Mouse (Mus musculus): ENCODE results near the gene Cul9. TPM values are rescaled to one million over a fixed set of nuclear protein-coding genes. Genes with fewer than 3 reads are reported as not detected.
"Not testable (repeated sequence)": the region's sequence is repeated elsewhere in the genome, so short reads cannot be mapped to it uniquely, and the experiment has no call there.

The Cul9 gene
- polyA plus RNA-seq, 1 experiment from 2014 or later, result 1.1 TPM

DNA sequence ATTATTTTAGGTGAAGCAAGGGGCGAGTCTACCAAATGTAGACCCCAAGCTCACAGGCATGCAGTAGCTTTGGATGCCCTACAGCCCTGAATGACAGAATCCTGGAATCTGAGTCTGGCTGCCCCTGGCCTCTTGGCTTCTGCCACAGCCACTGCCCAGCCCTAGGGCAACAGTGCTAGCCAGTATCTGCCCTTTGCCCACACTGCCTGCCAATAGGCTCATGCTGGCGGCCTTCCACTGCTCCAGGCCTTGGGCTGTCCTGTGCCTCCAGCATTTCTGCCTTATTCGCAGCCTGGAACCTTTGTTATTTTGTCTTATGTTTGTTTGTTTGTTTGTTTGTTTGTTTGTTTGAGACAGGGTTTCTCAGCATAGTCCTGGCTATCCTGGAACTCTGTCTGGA, 40.6 kb downstream of the Cul9 start:
- H3K27me3 ChIP-seq (replicated peaks; ENCODE audit: control insufficient read depth, insufficient read depth, low read length), result no peaks in the 10 kb centered on the region
- no peak overlapping the region for H3K9ac ChIP-seq (ENCODE audit: low read depth, low read length)
- H3K4me3 ChIP-seq (ENCODE audit: low read depth, low read length), result no peak overlapping the region
- H3K4me1 ChIP-seq (replicated peaks; ENCODE audit: control insufficient read depth, insufficient read depth, low read length), result no peaks in the 10 kb centered on the region
- 80% methylated on average over 3 of the region's 3 CpGs for WGBS
- no peaks in the 10 kb centered on the region for H3K9me3 ChIP-seq (ENCODE audit: control insufficient read depth, low read length)
- ATAC-seq (replicated peaks; ENCODE audit: low FRiP score) (no peak), DNase-seq (ENCODE audit: low spot score) (no peak)
- no peak overlapping the region for H3K4me2 ChIP-seq
- no peaks in the 10 kb centered on the region for H3K36me3 ChIP-seq (ENCODE audit: control insufficient read depth, insufficient read depth, low read length)
- H3K27ac ChIP-seq (ENCODE audit: low read depth, low read length), result no peak overlapping the region

GRCm38 (mm10) chr17:46503847-46504638, 42.1 kb downstream of the Cul9 start:
- H3K9me3 ChIP-seq (ENCODE audit: control insufficient read depth, low read length), result no peaks in the 10 kb centered on the region
- no peaks in the 10 kb centered on the region for H3K36me3 ChIP-seq (ENCODE audit: control insufficient read depth, insufficient read depth, low read length)
- 77% methylated on average over 14 of the region's 14 CpGs for WGBS
- no peak overlapping the region for H3K4me2 ChIP-seq
- ATAC-seq (replicated peaks; ENCODE audit: low FRiP score) (no peak), DNase-seq (ENCODE audit: low spot score) (no peak)
- H3K9ac ChIP-seq (ENCODE audit: low read depth, low read length), result no peak overlapping the region
- H3K4me3 ChIP-seq (ENCODE audit: low read depth, low read length), result no peak overlapping the region
- H3K27me3 ChIP-seq (replicated peaks; ENCODE audit: control insufficient read depth, insufficient read depth, low read length), result no peaks in the 10 kb centered on the region
- H3K27ac ChIP-seq (ENCODE audit: low read depth, low read length), result no peak overlapping the region
- H3K4me1 ChIP-seq (replicated peaks; ENCODE audit: control insufficient read depth, insufficient read depth, low read length), result no peaks in the 10 kb centered on the region

DNA sequence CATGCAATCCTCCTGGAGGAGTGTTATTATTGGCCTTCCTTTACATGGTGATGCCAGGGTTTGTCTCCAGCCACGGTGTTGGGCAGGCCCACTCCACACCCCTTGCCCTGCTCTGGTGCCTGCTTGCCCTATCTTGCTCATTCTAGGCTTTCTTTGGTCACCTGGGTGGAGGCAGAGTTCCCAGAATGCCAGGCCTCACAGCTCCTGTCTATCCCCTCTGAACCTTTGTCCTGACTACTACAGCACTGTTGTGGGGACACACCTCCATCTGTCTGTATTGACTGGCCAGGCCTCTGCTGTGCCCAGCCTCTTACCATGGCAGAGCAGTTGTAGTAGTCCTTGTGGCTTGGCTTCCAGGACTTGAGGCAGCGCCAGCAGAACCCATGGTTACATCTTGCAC, 43.4 kb downstream of the Cul9 start:
- WGBS, result 79% methylated on average over 2 of the region's 2 CpGs
- H3K4me3 ChIP-seq (ENCODE audit: low read depth, low read length), result no peak overlapping the region
- H3K27ac ChIP-seq (ENCODE audit: low read depth, low read length), result no peak overlapping the region
- no peaks in the 10 kb centered on the region; the same call in 1 of the 2 replicates for H3K4me1 ChIP-seq (replicated peaks; ENCODE audit: control insufficient read depth, insufficient read depth, low read length)
- no peak overlapping the region for H3K9ac ChIP-seq (ENCODE audit: low read depth, low read length)
- no peak for ATAC-seq (replicated peaks; ENCODE audit: low FRiP score)
- H3K9me3 ChIP-seq (ENCODE audit: control insufficient read depth, low read length), result no peaks in the 10 kb centered on the region
- peaks cover 3% of the 10 kb centered on the region; the same call in 1 of the 2 replicates for H3K36me3 ChIP-seq (ENCODE audit: control insufficient read depth, insufficient read depth, low read length)
- no peaks in the 10 kb centered on the region for H3K27me3 ChIP-seq (replicated peaks; ENCODE audit: control insufficient read depth, insufficient read depth, low read length)
- H3K4me2 ChIP-seq, result no peak overlapping the region
- no peak for DNase-seq (ENCODE audit: low spot score)

DNA sequence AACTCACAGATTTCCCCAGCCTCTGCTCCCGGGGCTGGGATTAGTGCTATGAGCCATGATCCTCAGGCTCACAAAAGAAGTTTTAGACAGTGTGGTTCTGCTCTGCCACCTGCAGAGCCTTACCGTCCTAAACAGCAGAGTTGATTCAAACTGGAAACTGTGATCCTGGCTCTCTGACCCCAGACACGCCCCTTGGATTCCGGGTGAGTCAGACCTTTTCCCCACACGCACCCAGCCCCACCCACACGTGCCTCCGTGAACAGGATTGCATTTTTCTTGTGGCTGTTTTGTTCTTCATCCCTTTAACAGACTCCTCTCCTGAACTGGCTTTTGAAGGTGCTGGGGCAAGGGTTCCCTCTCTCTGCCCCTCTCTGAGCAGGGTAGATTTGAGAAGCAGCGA, 48.2 kb downstream of the Cul9 start:
- Histone ChIP-seq H3K27me3 (replicated peaks; ENCODE audit: control insufficient read depth, insufficient read depth, low read length) (peaks cover 11% of the 10 kb centered on the region), H3K27ac (ENCODE audit: low read depth, low read length) (no peak overlapping the region), H3K9ac (ENCODE audit: low read depth, low read length) (no peak overlapping the region), H3K36me3 (ENCODE audit: control insufficient read depth, insufficient read depth, low read length) (peaks cover 3% of the 10 kb centered on the region; the same call in 1 of the 2 replicates), H3K4me1 (replicated peaks; ENCODE audit: control insufficient read depth, insufficient read depth, low read length) (no peaks in the 10 kb centered on the region; the same call in 1 of the 2 replicates), H3K9me3 (ENCODE audit: control insufficient read depth, low read length) (no peaks in the 10 kb centered on the region), H3K4me3 (ENCODE audit: low read depth, low read length) (no peak overlapping the region), H3K4me2 (peak overlapping the region; percentile 93)
- DNase-seq (ENCODE audit: low spot score) (no peak), ATAC-seq (replicated peaks; ENCODE audit: low FRiP score) (no peak)
- WGBS, result 79% methylated on average over 8 of the region's 8 CpGs

DNA sequence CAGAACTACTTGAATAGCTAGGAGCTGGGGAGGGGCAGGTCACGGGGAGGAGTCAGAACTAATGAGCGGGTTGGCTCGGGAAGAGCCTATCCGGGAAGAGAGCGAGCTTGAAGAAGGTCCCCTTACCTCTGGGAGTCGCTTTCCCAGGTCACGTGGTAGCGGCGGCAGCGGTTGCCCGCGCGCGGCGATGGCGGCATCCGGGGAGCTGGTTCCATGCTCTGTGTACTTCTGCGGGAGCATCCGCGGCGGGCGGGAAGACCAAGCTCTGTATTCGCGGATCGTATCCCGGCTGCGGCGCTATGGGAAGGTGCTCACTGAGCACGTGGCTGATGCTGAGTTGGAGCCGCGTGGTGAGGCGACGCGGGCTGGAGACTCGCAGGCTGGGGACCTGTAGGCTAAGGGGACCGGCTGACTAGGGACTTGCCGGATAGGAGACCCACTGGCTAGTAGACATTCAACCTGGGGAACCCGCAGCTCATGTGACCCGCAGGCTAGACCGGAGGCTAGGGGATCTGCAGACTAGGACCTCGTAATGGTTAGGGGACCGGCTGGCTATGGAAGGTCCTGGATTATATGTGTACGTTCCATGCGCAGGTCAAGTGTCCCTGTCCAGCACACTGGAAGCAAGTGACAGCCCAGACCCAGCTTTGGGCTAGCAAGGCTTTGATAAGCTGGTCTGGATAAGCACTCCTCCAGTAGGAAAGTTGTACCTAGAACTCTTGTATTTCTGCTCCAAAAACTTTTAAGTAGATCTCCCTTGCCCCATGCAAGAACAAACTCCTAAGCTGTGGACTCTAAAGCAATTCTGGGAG, 49.4 kb downstream of the Cul9 start, which contains the start of gene Dnph1:
Dnph1 (plus strand) TSS at position 89 of the 812 bp plus-strand sequence.
- peaks cover 11% of the 10 kb centered on the region for H3K27me3 ChIP-seq (replicated peaks; ENCODE audit: control insufficient read depth, insufficient read depth, low read length)
- peak within 1 kb of the TSS; percentile 93 for H3K4me2 ChIP-seq

DNA sequence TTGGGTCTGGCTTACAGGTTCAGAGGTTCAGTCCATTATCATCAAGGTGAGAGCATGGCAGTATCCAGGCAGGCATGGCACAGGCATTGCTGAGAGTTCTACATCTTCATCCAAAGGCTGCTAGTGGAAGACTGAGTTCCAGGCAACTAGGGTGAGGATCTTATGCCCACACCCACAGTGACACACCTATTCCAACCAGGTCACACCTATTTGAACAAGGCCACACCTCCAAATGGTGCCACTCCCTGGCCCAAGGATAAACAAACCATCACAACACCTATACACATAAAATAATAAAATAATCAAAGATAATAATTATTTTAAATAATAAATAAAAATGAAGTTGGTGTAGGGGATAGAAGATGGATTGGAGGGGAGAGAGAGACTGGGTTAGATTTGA, 50.1 kb downstream of the Cul9 start:
- peaks cover 11% of the 10 kb centered on the region for H3K27me3 ChIP-seq (replicated peaks; ENCODE audit: control insufficient read depth, insufficient read depth, low read length)
- ATAC-seq (replicated peaks; ENCODE audit: low FRiP score); H3K36me3 ChIP-seq (ENCODE audit: control insufficient read depth, insufficient read depth, low read length); H3K9me3 ChIP-seq (ENCODE audit: control insufficient read depth, low read length); H3K9ac ChIP-seq (ENCODE audit: low read depth, low read length); H3K4me2 ChIP-seq; DNase-seq (ENCODE audit: low spot score); H3K27ac ChIP-seq (ENCODE audit: low read depth, low read length); H3K4me1 ChIP-seq (replicated peaks; ENCODE audit: control insufficient read depth, insufficient read depth, low read length); H3K4me3 ChIP-seq (ENCODE audit: low read depth, low read length): not testable (repeated sequence)

More for the DNA sequence above, 49.4 kb downstream of the Cul9 start, which contains the start of gene Dnph1:
- peak; percentile 95 for ATAC-seq (replicated peaks; ENCODE audit: low FRiP score)
- Histone ChIP-seq H3K27ac (ENCODE audit: low read depth, low read length) (peak within 1 kb of the TSS; percentile 3; the same call in 1 of the 2 replicates), H3K9ac (ENCODE audit: low read depth, low read length) (peak within 1 kb of the TSS; percentile 90), H3K4me1 (replicated peaks; ENCODE audit: control insufficient read depth, insufficient read depth, low read length) (no peaks in the 10 kb centered on the region; the same call in 1 of the 2 replicates), H3K36me3 (ENCODE audit: control insufficient read depth, insufficient read depth, low read length) (peaks cover 3% of the 10 kb centered on the region; the same call in 1 of the 2 replicates), H3K4me3 (ENCODE audit: low read depth, low read length) (peak within 1 kb of the TSS; percentile 74), H3K9me3 (ENCODE audit: control insufficient read depth, low read length) (no peaks in the 10 kb centered on the region)
- peak; percentile 89 for DNase-seq (ENCODE audit: low spot score)
- WGBS, result under 1% methylated on average over 44 of the region's 44 CpGs

- H3K27ac ChIP-seq (ENCODE audit: low read depth, low read length), result no peak overlapping the region
- no peak overlapping the region for H3K4me2 ChIP-seq
- ATAC-seq (replicated peaks; ENCODE audit: low FRiP score) (no peak), DNase-seq (ENCODE audit: low spot score) (no peak)
- peaks cover 3% of the 10 kb centered on the region; the same call in 1 of the 2 replicates for H3K36me3 ChIP-seq (ENCODE audit: control insufficient read depth, insufficient read depth, low read length)
- H3K4me3 ChIP-seq (ENCODE audit: low read depth, low read length), result no peak overlapping the region
- 82% methylated on average over 5 of the region's 5 CpGs for WGBS
- H3K4me1 ChIP-seq (replicated peaks; ENCODE audit: control insufficient read depth, insufficient read depth, low read length), result no peaks in the 10 kb centered on the region; the same call in 1 of the 2 replicates
- H3K27me3 ChIP-seq (replicated peaks; ENCODE audit: control insufficient read depth, insufficient read depth, low read length), result peaks cover 11% of the 10 kb centered on the region
- no peaks in the 10 kb centered on the region for H3K9me3 ChIP-seq (ENCODE audit: control insufficient read depth, low read length)
- H3K9ac ChIP-seq (ENCODE audit: low read depth, low read length), result no peak overlapping the region
These were observed 50.7 kb downstream of the Cul9 start for GRCm38 (mm10) chr17:46495486-46495885.

DNA sequence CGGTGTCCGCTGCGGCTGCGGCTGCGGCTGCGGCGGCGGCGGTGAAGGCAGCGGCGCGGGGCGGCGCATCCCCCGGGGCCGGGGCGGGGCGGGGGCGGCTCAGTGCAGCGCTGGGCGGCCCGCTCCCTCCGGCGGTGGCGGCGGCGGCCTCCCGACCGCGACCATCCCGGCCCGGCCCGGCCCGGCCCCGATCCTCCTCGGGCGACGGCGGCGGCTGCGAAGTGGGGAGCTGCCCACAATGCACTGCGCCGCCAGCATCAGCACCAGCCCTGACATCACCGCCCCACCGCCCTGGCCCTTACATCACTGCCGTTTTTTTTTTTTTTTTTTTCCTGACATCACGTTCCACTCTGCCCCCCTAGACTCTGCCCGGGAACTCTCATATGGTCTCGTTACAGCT, 58.8 kb downstream of the Cul9 start, which contains the start of gene Ttbk1:
Ttbk1 (minus strand) TSS at position 245 of the 400 bp plus-strand sequence.
- peak within 1 kb of the TSS; percentile 38 for H3K4me3 ChIP-seq (ENCODE audit: low read depth, low read length)
- peaks cover 73% of the 10 kb centered on the region for H3K27me3 ChIP-seq (replicated peaks; ENCODE audit: control insufficient read depth, insufficient read depth, low read length)
- ATAC-seq (replicated peaks; ENCODE audit: low FRiP score), result no peak
- H3K9me3 ChIP-seq (ENCODE audit: control insufficient read depth, low read length), result no peaks in the 10 kb centered on the region
- peak within 1 kb of the TSS; percentile 57 for H3K4me2 ChIP-seq
- WGBS, result 2% methylated on average over 29 of the region's 49 CpGs
- DNase-seq (ENCODE audit: low spot score), result no peak
- H3K4me1 ChIP-seq (replicated peaks; ENCODE audit: control insufficient read depth, insufficient read depth, low read length), result peaks cover 3% of the 10 kb centered on the region; the same call in 1 of the 2 replicates
- no peak within 1 kb of the TSS for H3K27ac ChIP-seq (ENCODE audit: low read depth, low read length)
- no peaks in the 10 kb centered on the region for H3K36me3 ChIP-seq (ENCODE audit: control insufficient read depth, insufficient read depth, low read length)
- H3K9ac ChIP-seq (ENCODE audit: low read depth, low read length), result no peak within 1 kb of the TSS
